Mouse (Mus musculus) thymus, adult 2 months (tissue): ENCODE results near the gene Stoml2. TPM values are rescaled to one million over a fixed set of nuclear protein-coding genes. Genes with fewer than 3 reads are reported as not detected.
A peak's percentile ranks its signal among the peaks of the same experiment; 100 is the strongest.
"Not testable (repeated sequence)": the region's sequence is repeated elsewhere in the genome, so short reads cannot be mapped to it uniquely, and the experiment has no call there.

Experiments used
- DNase-seq: peaks from one replicate; pipeline ENCODE4 v3.0.0; 2021
- H3K27ac ChIP-seq: fragments of 200-500 bp; 2 replicates; pipeline ENCODE4 v1.5.1; 2012; ENCODE audit warnings: low read length, control low read depth; ENCODE audit not compliant: control insufficient read depth, insufficient read depth
- H3K27me3 ChIP-seq: fragments of 200-500 bp; 2 replicates; pipeline ENCODE4 v1.6.1; 2012; ENCODE audit warnings: mild to moderate bottlenecking, low read length, moderate library complexity, mixed read lengths; ENCODE audit not compliant: control insufficient read depth, insufficient read depth
- H3K36me3 ChIP-seq: fragments of 200-500 bp; 2 replicates; pipeline ENCODE4 v1.6.1; 2012; ENCODE audit warnings: mild to moderate bottlenecking, low read length, moderate library complexity; ENCODE audit not compliant: control insufficient read depth, insufficient read depth
- H3K4me1 ChIP-seq: fragments of 200-500 bp; replicated peaks from 2 replicates; pipeline ENCODE4 v1.6.1; 2012; ENCODE audit warnings: low read length; ENCODE audit not compliant: control insufficient read depth, insufficient read depth
- H3K4me3 ChIP-seq: fragments of 200-500 bp; 2 replicates; pipeline ENCODE4 v1.5.1; 2012; ENCODE audit warnings: mild to moderate bottlenecking, low read length, control low read depth, moderate library complexity; ENCODE audit not compliant: control insufficient read depth, insufficient read depth
- CTCF ChIP-seq: fragments of 200-500 bp; IDR thresholded peaks from 2 replicates; pipeline ENCODE4 v1.5.1; 2012; ENCODE audit warnings: mild to moderate bottlenecking, control low read depth, low read length, moderate library complexity, borderline replicate concordance; ENCODE audit not compliant: control insufficient read depth, poor library complexity, insufficient read depth; ENCODE audit errors: extremely low read depth
- POLR2A ChIP-seq: fragments of 200-500 bp; IDR thresholded peaks from 2 replicates; pipeline ENCODE4 v1.6.1; 2012; ENCODE audit warnings: mild to moderate bottlenecking, low read length, control low read depth, moderate library complexity; ENCODE audit not compliant: control insufficient read depth, poor library complexity, insufficient read depth; ENCODE audit errors: extremely low read depth
- WGBS: fragments of 180-500 bp; shearing (Covaris S2); methylation state at CpG from one replicate; pipeline ENCODE4 v1.1.7; 2018; 5-methylcytosine and 5-hydroxymethylcytosine counted together
- polyA plus RNA-seq: library from polyadenylated mRNA; depleted of rRNA; stranded (reverse); fragments of >200 nt; gene quantifications from 2 replicates; pipeline ENCODE4 v1.2.3, GENCODE M21; 2012

The Stoml2 gene
- polyA plus RNA-seq, 1 experiment: 78.5 TPM

GRCm38 (mm10) chr4:43010161-43011038 is 21.1 kb downstream of the Stoml2 start, which contains the start of gene Fancg:
Gene Fancg, minus strand, starts transcription at chr4:43010506.
- TF ChIP-seq POLR2A: peak; percentile 43; the same call in 1 of the 2 replicates
- no peak for TF ChIP-seq CTCF
- peaks cover 8% of the 10 kb centered on the region for H3K4me1 ChIP-seq
- peak within 1 kb of the TSS; percentile 89 for H3K4me3 ChIP-seq
- under 1% methylated on average over 37 of the region's 37 CpGs for WGBS
- H3K27ac ChIP-seq: no peak within 1 kb of the TSS
- no peaks in the 10 kb centered on the region for H3K27me3 ChIP-seq
- peak; percentile 87 for DNase-seq
- no peaks in the 10 kb centered on the region for H3K36me3 ChIP-seq

- Histone ChIP-seq H3K27me3 (no peaks in the 10 kb centered on the region), H3K36me3 (no peaks in the 10 kb centered on the region), H3K27ac (no peak overlapping the region), H3K4me1 (peaks cover 7% of the 10 kb centered on the region), H3K4me3 (no peak overlapping the region)
- peak; percentile 31 for DNase-seq
- TF ChIP-seq CTCF: no peak
- 66% methylated on average over 2 of the region's 2 CpGs for WGBS
Observed at GRCm38 (mm10) chr4:43005765-43006164, 25.7 kb downstream of the Stoml2 start.

GRCm38 (mm10) chr4:43004951-43005350 is 26.6 kb downstream of the Stoml2 start:
- over 99% methylated on average over 3 of the region's 3 CpGs for WGBS
- Histone ChIP-seq H3K4me3 (no peak overlapping the region), H3K36me3 (no peaks in the 10 kb centered on the region), H3K27me3 (no peaks in the 10 kb centered on the region), H3K27ac (no peak overlapping the region), H3K4me1 (peaks cover 6% of the 10 kb centered on the region)
- DNase-seq: no peak
- TF ChIP-seq POLR2A (no peak), CTCF (no peak)

GRCm38 (mm10) chr4:43002756-43003439 is 28.6 kb downstream of the Stoml2 start:
- Histone ChIP-seq H3K27ac (no peak overlapping the region), H3K27me3 (no peaks in the 10 kb centered on the region), H3K36me3 (no peaks in the 10 kb centered on the region), H3K4me3 (no peak overlapping the region), H3K4me1 (peaks cover 4% of the 10 kb centered on the region)
- 93% methylated on average over 12 of the region's 12 CpGs for WGBS
- no peak for TF ChIP-seq CTCF
- TF ChIP-seq POLR2A: no peak
- DNase-seq: no peak

GRCm38 (mm10) chr4:43001272-43001671 is 30.2 kb downstream of the Stoml2 start:
- no peak for TF ChIP-seq CTCF
- no peak for TF ChIP-seq POLR2A
- WGBS: 93% methylated on average over 2 of the region's 2 CpGs
- H3K4me3 ChIP-seq: no peak overlapping the region
- no peaks in the 10 kb centered on the region for H3K27me3 ChIP-seq
- peaks cover 4% of the 10 kb centered on the region for H3K4me1 ChIP-seq
- no peaks in the 10 kb centered on the region for H3K36me3 ChIP-seq
- DNase-seq: no peak
- H3K27ac ChIP-seq: no peak overlapping the region

- 0 out of 2 replicates have a peak, but pooled peaks have one; percentile 37 for TF ChIP-seq CTCF
- peak; percentile 99 for DNase-seq
- H3K4me3 ChIP-seq: peak within 1 kb of the TSS; percentile 100
- H3K4me1 ChIP-seq, H3K27me3 ChIP-seq, H3K36me3 ChIP-seq: not testable (repeated sequence)
- 2% methylated on average over 56 of the region's 56 CpGs for WGBS
- H3K27ac ChIP-seq: peak within 1 kb of the TSS; percentile 85
Observed at GRCm38 (mm10) chr4:43000141-43000986, 31.1 kb downstream of the Stoml2 start, which contains the start of gene Vcp. Gene Vcp, minus strand, starts transcription at chr4:43000507.
